Mouse (Mus musculus): ENCODE data around the gene Galk1.

Gene Galk1

GRCm38 (mm10) chr11:116012262-116012947 is at the start of gene Galk1:
Gene Galk1, minus strand, starts transcription at chr11:116012719.
- DNase-seq (ENCODE audit: low spot score in 2 of 2): peak; percentile 85 to 88

- DNase-seq (ENCODE audit: low spot score in 2 of 2): no peak
Observed at GRCm38 (mm10) chr11:116061641-116062415, 49.3 kb upstream of the Galk1 start.

GRCm38 (mm10) chr11:116060596-116060995 is 48.1 kb upstream of the Galk1 start:
- peak; percentile 14 to 56 for DNase-seq (ENCODE audit: low spot score in 2 of 2)

GRCm38 (mm10) chr11:116059691-116060025 is 47.1 kb upstream of the Galk1 start:
- DNase-seq (ENCODE audit: low spot score in 2 of 2): no peak

- DNase-seq (ENCODE audit: low spot score in 2 of 2): no peak
Observed at GRCm38 (mm10) chr11:116058868-116059690, 46.6 kb upstream of the Galk1 start.

GRCm38 (mm10) chr11:116058022-116058614 is 45.6 kb upstream of the Galk1 start:
- no peak for DNase-seq (ENCODE audit: low spot score in 2 of 2)

- DNase-seq (ENCODE audit: low spot score in 2 of 2): no peak
Observed at GRCm38 (mm10) chr11:116057237-116057881, 44.8 kb upstream of the Galk1 start.

GRCm38 (mm10) chr11:116055873-116056272 is 43.4 kb upstream of the Galk1 start:
- no peak for DNase-seq (ENCODE audit: low spot score in 2 of 2)

- no peak for DNase-seq (ENCODE audit: low spot score in 2 of 2)
Observed at GRCm38 (mm10) chr11:116053510-116054229, 41.2 kb upstream of the Galk1 start.

- DNase-seq (ENCODE audit: low spot score in 2 of 2): no peak
Observed at GRCm38 (mm10) chr11:116050196-116050595, 37.7 kb upstream of the Galk1 start.

- DNase-seq (ENCODE audit: low spot score in 2 of 2): no peak
Observed at GRCm38 (mm10) chr11:116049610-116050009, 37.1 kb upstream of the Galk1 start.

- DNase-seq (ENCODE audit: low spot score in 2 of 2): no peak
Observed at GRCm38 (mm10) chr11:116045173-116045572, 32.7 kb upstream of the Galk1 start.

GRCm38 (mm10) chr11:116043286-116043685 is 30.8 kb upstream of the Galk1 start:
- no peak for DNase-seq (ENCODE audit: low spot score in 2 of 2)

GRCm38 (mm10) chr11:116042372-116043138 is 30.0 kb upstream of the Galk1 start:
- DNase-seq (ENCODE audit: low spot score in 2 of 2): no peak

GRCm38 (mm10) chr11:116041833-116042232 is 29.3 kb upstream of the Galk1 start:
- no peak for DNase-seq (ENCODE audit: low spot score in 2 of 2)

GRCm38 (mm10) chr11:116040593-116040992 is 28.1 kb upstream of the Galk1 start:
- DNase-seq (ENCODE audit: low spot score in 2 of 2): no peak

- no peak for DNase-seq (ENCODE audit: low spot score in 2 of 2)
Observed at GRCm38 (mm10) chr11:116037826-116038225, 25.3 kb upstream of the Galk1 start.

GRCm38 (mm10) chr11:116036671-116037070 is 24.2 kb upstream of the Galk1 start:
- no peak for DNase-seq (ENCODE audit: low spot score in 2 of 2)

- no peak for DNase-seq (ENCODE audit: low spot score in 2 of 2)
Observed at GRCm38 (mm10) chr11:116034584-116034983, 22.1 kb upstream of the Galk1 start.
